Mouse (Mus musculus) lung, postnatal 36 days (tissue): Measurements from ENCODE around the gene Prdm10.

Experiments used
- DNase-seq: peaks from one replicate; pipeline ENCODE4 v3.0.0; 2022; ENCODE audit warnings: mixed read lengths

Prdm10 gene

GRCm38 (mm10) chr9:31376661-31377060 lies 96.3 kb downstream of the Prdm10 start:
- no peak for DNase-seq

GRCm38 (mm10) chr9:31384786-31385499 lies 104.6 kb downstream of the Prdm10 start:
- DNase-seq: no peak

GRCm38 (mm10) chr9:31385500-31385869 lies 105.1 kb downstream of the Prdm10 start:
- no peak for DNase-seq

- DNase-seq: peak; percentile 97
Observed at GRCm38 (mm10) chr9:31385947-31386354, 105.6 kb downstream of the Prdm10 start, which contains the start of gene Nfrkb. Gene Nfrkb (plus strand): TSS chr9:31386192.

- peak; percentile 15 for DNase-seq
Observed at GRCm38 (mm10) chr9:31386368-31387180, 106.2 kb downstream of the Prdm10 start.

- DNase-seq: no peak
Observed at GRCm38 (mm10) chr9:31387206-31387605, 106.9 kb downstream of the Prdm10 start.

- peak; percentile 78 for DNase-seq
Observed at GRCm38 (mm10) chr9:31400441-31400840, 120.1 kb downstream of the Prdm10 start.

- no peak for DNase-seq
Observed at GRCm38 (mm10) chr9:31404311-31404710, 124.0 kb downstream of the Prdm10 start.

GRCm38 (mm10) chr9:31405217-31405616 lies 124.9 kb downstream of the Prdm10 start:
- peak; percentile 30 for DNase-seq

- DNase-seq: no peak
Observed at GRCm38 (mm10) chr9:31412165-31412564, 131.8 kb downstream of the Prdm10 start.

- DNase-seq: no peak
Observed at GRCm38 (mm10) chr9:31418821-31419220, 138.5 kb downstream of the Prdm10 start.

GRCm38 (mm10) chr9:31422143-31422542 lies 141.8 kb downstream of the Prdm10 start:
- DNase-seq: no peak

- DNase-seq: no peak
Observed at GRCm38 (mm10) chr9:31428971-31429370, 148.6 kb downstream of the Prdm10 start.

GRCm38 (mm10) chr9:31430011-31430410 lies 149.7 kb downstream of the Prdm10 start:
- no peak for DNase-seq
